Mouse (Mus musculus) kidney, adult 2 months (tissue): ENCODE results near the gene Sh3gl2.

Source experiments
- CTCF ChIP-seq: fragments of 200-500 bp; conservative IDR thresholded peaks from 2 replicates; pipeline ENCODE4 v1.5.1; 2011; ENCODE audit warnings: low read depth, mild to moderate bottlenecking, control low read depth, low read length, moderate library complexity, mixed read lengths; ENCODE audit not compliant: insufficient read depth, insufficient read length
- POLR2A ChIP-seq: fragments of 200-500 bp; IDR thresholded peaks from one replicate; pipeline ENCODE4 v1.6.1; 2011; ENCODE audit warnings: low read depth, low read length, control low read depth

- TF ChIP-seq CTCF = no peak
- TF ChIP-seq POLR2A = no peak
These were observed 481.2 kb downstream of the Sh3gl2 start for GRCm38 (mm10) chr4:85686160-85686559.
